Mouse (Mus musculus): ENCODE data around the gene Lypd6b. TPM values are rescaled to one million over a fixed set of nuclear protein-coding genes. Genes with fewer than 3 reads are reported as not detected.

The Lypd6b gene
- polyA plus RNA-seq, 1 experiment from 2014 or later = 8.9 TPM

DNA sequence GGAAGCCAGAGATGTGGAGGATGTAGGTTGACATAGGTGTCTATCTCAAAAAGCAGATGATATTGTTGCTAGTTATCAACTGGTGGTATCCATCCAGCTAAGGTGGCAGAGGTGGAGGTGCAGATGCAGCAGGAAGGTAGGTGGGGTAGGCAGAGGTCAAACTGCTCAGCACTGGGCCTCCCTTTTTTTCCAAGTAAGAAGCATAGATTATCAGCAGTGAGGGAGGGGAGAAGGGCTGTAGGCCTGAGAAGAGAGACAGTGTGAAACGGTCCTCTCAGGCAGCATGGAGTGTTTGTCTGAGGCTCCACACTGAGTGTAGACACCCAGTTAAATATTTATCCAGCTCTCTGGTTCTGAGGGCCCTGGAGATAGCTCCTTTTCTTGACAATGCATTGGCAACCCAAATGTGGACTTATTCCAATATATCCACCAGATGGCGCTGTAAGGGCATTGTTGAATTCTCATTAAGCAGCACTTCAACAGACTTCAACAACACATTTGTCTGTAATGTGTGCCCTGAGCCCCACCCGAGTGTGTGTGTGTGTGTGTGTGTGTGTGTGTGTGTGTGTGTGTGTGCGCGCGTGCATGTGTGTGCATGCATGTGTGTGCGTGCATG is 23.0 kb upstream of the Lypd6b start:
- Histone ChIP-seq H3K27ac (no peak overlapping the region), H3K27me3 (ENCODE audit: insufficient read depth, low read length) (no peaks in the 10 kb centered on the region), H3K4me1 (replicated peaks; ENCODE audit: insufficient read depth, low read length) (peaks cover 11% of the 10 kb centered on the region; the same call in 1 of the 2 replicates), H3K4me2 (ENCODE audit: low read length) (no peak overlapping the region), H3K36me3 (ENCODE audit: insufficient read depth, low read length) (no peaks in the 10 kb centered on the region), H3K9ac (ENCODE audit: low read depth, low read length) (no peak overlapping the region), H3K4me3 (replicated peaks; ENCODE audit: low read depth, low read length) (no peak overlapping the region), H3K9me3 (replicated peaks; ENCODE audit: low read length) (no peaks in the 10 kb centered on the region)
- TF ChIP-seq CTCF (IDR thresholded peaks at IDR 0.05; ENCODE audit: low read depth) = peak; percentile 86
- ATAC-seq (replicated peaks; ENCODE audit: low FRiP score, low read depth) = peak; percentile 55
- WGBS = 44% methylated on average over 7 of the region's 7 CpGs
- DNase-seq (ENCODE audit: low spot score) = peak; percentile 87

- DNase-seq (ENCODE audit: low spot score) = no peak
- H3K4me1 ChIP-seq (replicated peaks; ENCODE audit: insufficient read depth, low read length) = peaks cover 25% of the 10 kb centered on the region; the same call in 1 of the 2 replicates
- H3K9ac ChIP-seq (ENCODE audit: low read depth, low read length) = no peak overlapping the region
- H3K27ac ChIP-seq = peak overlapping the region; percentile 57
- H3K36me3 ChIP-seq (ENCODE audit: insufficient read depth, low read length) = no peaks in the 10 kb centered on the region
- no peaks in the 10 kb centered on the region for H3K9me3 ChIP-seq (replicated peaks; ENCODE audit: low read length)
- no peak overlapping the region for H3K4me2 ChIP-seq (ENCODE audit: low read length)
- ATAC-seq (replicated peaks; ENCODE audit: low FRiP score, low read depth) = no peak; the same call in 1 of the 2 replicates
- H3K27me3 ChIP-seq (ENCODE audit: insufficient read depth, low read length) = no peaks in the 10 kb centered on the region
- no peak overlapping the region for H3K4me3 ChIP-seq (replicated peaks; ENCODE audit: low read depth, low read length)
- WGBS = 43% methylated on average over 2 of the region's 2 CpGs
- TF ChIP-seq CTCF (IDR thresholded peaks at IDR 0.05; ENCODE audit: low read depth) = no peak
These were observed 18.6 kb upstream of the Lypd6b start for GRCm38 (mm10) chr2:49768916-49769315.

DNA sequence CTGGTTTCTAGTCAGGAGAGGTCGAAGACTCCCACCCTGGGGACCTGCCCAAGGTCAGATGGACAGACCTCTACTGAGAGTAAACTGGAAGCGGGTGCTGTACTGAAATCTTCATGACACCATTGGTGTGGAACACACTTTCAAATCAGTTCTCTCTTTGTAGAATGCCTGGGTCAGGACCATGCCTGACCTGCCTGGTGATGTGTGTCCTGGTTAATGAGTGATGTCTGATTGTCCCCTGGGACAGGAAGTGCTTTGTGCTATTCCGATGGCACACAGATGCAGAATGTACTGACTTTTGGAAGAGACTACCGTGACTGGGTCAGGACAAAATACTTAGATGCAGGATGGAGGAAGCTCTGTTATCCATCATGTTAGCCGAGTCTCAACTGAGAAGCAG is 17.0 kb upstream of the Lypd6b start:
- peak; percentile 86 for ATAC-seq (replicated peaks; ENCODE audit: low FRiP score, low read depth)
- no peak for TF ChIP-seq CTCF (IDR thresholded peaks at IDR 0.05; ENCODE audit: low read depth)
- no peak for DNase-seq (ENCODE audit: low spot score)

GRCm38 (mm10) chr2:49771172-49771571 is 16.3 kb upstream of the Lypd6b start:
- Histone ChIP-seq H3K27ac (no peak overlapping the region), H3K4me1 (replicated peaks; ENCODE audit: insufficient read depth, low read length) (peaks cover 25% of the 10 kb centered on the region; the same call in 1 of the 2 replicates)

More for the DNA sequence above, 17.0 kb upstream of the Lypd6b start:
- H3K27me3 ChIP-seq (ENCODE audit: insufficient read depth, low read length) = no peaks in the 10 kb centered on the region
- no peak overlapping the region for H3K4me3 ChIP-seq (replicated peaks; ENCODE audit: low read depth, low read length)
- no peak overlapping the region for H3K27ac ChIP-seq
- H3K4me1 ChIP-seq (replicated peaks; ENCODE audit: insufficient read depth, low read length) = peaks cover 25% of the 10 kb centered on the region; the same call in 1 of the 2 replicates
- WGBS = 45% methylated on average over 5 of the region's 5 CpGs
- no peaks in the 10 kb centered on the region for H3K9me3 ChIP-seq (replicated peaks; ENCODE audit: low read length)
- H3K4me2 ChIP-seq (ENCODE audit: low read length) = no peak overlapping the region
- H3K9ac ChIP-seq (ENCODE audit: low read depth, low read length) = no peak overlapping the region
- no peaks in the 10 kb centered on the region for H3K36me3 ChIP-seq (ENCODE audit: insufficient read depth, low read length)

GRCm38 (mm10) chr2:49773194-49773931 is 14.1 kb upstream of the Lypd6b start:
- H3K4me3 ChIP-seq (replicated peaks; ENCODE audit: low read depth, low read length) = no peak overlapping the region
- ATAC-seq (replicated peaks; ENCODE audit: low FRiP score, low read depth) (no peak), DNase-seq (ENCODE audit: low spot score) (no peak)
- H3K9ac ChIP-seq (ENCODE audit: low read depth, low read length) = no peak overlapping the region
- H3K4me1 ChIP-seq (replicated peaks; ENCODE audit: insufficient read depth, low read length) = peaks cover 24% of the 10 kb centered on the region; the same call in 1 of the 2 replicates
- H3K9me3 ChIP-seq (replicated peaks; ENCODE audit: low read length) = no peaks in the 10 kb centered on the region
- no peak for TF ChIP-seq CTCF (IDR thresholded peaks at IDR 0.05; ENCODE audit: low read depth)
- H3K27me3 ChIP-seq (ENCODE audit: insufficient read depth, low read length) = no peaks in the 10 kb centered on the region
- no peaks in the 10 kb centered on the region for H3K36me3 ChIP-seq (ENCODE audit: insufficient read depth, low read length)
- 72% methylated on average over 10 of the region's 10 CpGs for WGBS
- H3K4me2 ChIP-seq (ENCODE audit: low read length) = no peak overlapping the region
- no peak overlapping the region for H3K27ac ChIP-seq

More at GRCm38 (mm10) chr2:49771172-49771571, 16.3 kb upstream of the Lypd6b start:
- ATAC-seq (replicated peaks; ENCODE audit: low FRiP score, low read depth) (no peak), DNase-seq (ENCODE audit: low spot score) (no peak)
- H3K4me3 ChIP-seq (replicated peaks; ENCODE audit: low read depth, low read length) = no peak overlapping the region
- no peak overlapping the region for H3K4me2 ChIP-seq (ENCODE audit: low read length)
- H3K36me3 ChIP-seq (ENCODE audit: insufficient read depth, low read length) = no peaks in the 10 kb centered on the region
- no peak overlapping the region for H3K9ac ChIP-seq (ENCODE audit: low read depth, low read length)
- no peaks in the 10 kb centered on the region for H3K27me3 ChIP-seq (ENCODE audit: insufficient read depth, low read length)
- no peak for TF ChIP-seq CTCF (IDR thresholded peaks at IDR 0.05; ENCODE audit: low read depth)
- H3K9me3 ChIP-seq (replicated peaks; ENCODE audit: low read length) = no peaks in the 10 kb centered on the region
- 62% methylated on average over 11 of the region's 11 CpGs for WGBS

DNA sequence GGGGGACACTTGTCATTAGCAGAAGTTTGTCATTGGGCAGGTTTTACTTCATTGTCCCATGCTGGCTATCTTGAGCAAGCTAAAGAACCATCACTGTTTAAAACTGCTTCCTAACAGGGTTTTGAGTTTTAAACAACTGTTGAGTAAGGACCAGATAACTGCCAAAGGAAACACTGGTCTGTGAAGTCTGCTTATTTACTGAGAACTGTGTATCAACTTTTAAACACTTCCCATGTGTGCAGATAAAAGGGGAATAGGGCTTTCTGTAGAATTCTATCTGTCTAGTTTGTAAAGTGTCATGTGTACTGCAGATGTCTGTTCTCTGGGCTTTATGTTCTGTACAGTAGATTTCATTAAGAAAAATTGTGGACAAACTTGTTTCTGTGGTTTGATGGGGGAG is 13.3 kb upstream of the Lypd6b start:
- TF ChIP-seq CTCF (IDR thresholded peaks at IDR 0.05; ENCODE audit: low read depth) = no peak
- ATAC-seq (replicated peaks; ENCODE audit: low FRiP score, low read depth) = no peak
- H3K4me3 ChIP-seq (replicated peaks; ENCODE audit: low read depth, low read length) = no peak overlapping the region
- peaks cover 16% of the 10 kb centered on the region; the same call in 1 of the 2 replicates for H3K4me1 ChIP-seq (replicated peaks; ENCODE audit: insufficient read depth, low read length)
- H3K27me3 ChIP-seq (ENCODE audit: insufficient read depth, low read length) = no peaks in the 10 kb centered on the region
- H3K36me3 ChIP-seq (ENCODE audit: insufficient read depth, low read length) = no peaks in the 10 kb centered on the region
- H3K9me3 ChIP-seq (replicated peaks; ENCODE audit: low read length) = no peaks in the 10 kb centered on the region
- H3K27ac ChIP-seq = no peak overlapping the region
- DNase-seq (ENCODE audit: low spot score) = no peak
- no peak overlapping the region for H3K9ac ChIP-seq (ENCODE audit: low read depth, low read length)
- H3K4me2 ChIP-seq (ENCODE audit: low read length) = no peak overlapping the region
